Mouse (Mus musculus) ES-Bruce4 (cell line): Measurements from ENCODE around the gene Jkamp.

Experiments
- CTCF ChIP-seq: IDR thresholded peaks from one replicate; pipeline ENCODE4 v1.8.1; 2011; ENCODE audit warnings: low read depth, low read length
- EP300 ChIP-seq: IDR thresholded peaks from 2 replicates; pipeline ENCODE4 v1.6.1; 2011; ENCODE audit warnings: low read depth, low read length; ENCODE audit not compliant: insufficient read depth

- TF ChIP-seq CTCF (no peak), EP300 (no peak)
Measured at GRCm38 (mm10) chr12:72089802-72090201, 4.4 kb downstream of the Jkamp start.
